Comparison of ENCODE assay signal across 22 mouse cellular contexts in the genomic region with DNA sequence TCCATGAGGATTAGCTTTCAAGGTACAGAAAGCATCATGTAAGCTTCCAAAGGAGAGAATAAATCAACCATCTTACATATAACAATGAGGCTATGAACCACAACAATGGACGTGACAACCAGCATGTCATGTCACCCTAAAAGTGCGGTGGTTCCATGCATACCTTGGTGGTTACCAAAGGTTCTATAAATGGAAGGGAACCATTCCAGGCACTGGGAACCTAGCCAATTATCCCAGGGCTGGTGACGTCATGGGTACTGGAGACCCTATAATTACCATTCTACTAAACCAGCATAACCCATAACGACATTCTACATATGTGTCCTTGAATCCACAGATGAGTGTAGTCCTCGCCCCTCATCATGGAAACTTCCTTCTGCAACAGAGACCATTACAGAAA.
"Had no signal": no experiment of that assay in that cellular context is flagged by ENCODE, and none has a peak within 500 bp of the region (broad histone marks: within the 10 kb centered on the region; RNA-seq: fewer than 3 reads in every experiment).

No protein-coding gene starts in this region.

- H3K4me3 ChIP-seq: left cerebral cortex, adult 2 months; limb, embryonic 12.5 days; limb, embryonic 15.5 days; lung, embryonic 15.5 days; midbrain, embryonic 15.5 days; neural tube, embryonic 12.5 days; neural tube, embryonic 15.5 days had no signal

- DNase-seq: kidney, postnatal 25 days; layer of hippocampus, postnatal 36 days; left cerebral cortex, postnatal 4 days; liver, postnatal 0 days; lung, postnatal 10 days; lung, postnatal 4 days; right cerebral cortex, adult 18-20 months; right cerebral cortex, postnatal 14 days; right cerebral cortex, postnatal 4 days; thymus, adult 18-20 months; thymus, postnatal 36 days had no signal

- H3K4me2 ChIP-seq: limb, embryonic 12.5 days; limb, embryonic 15.5 days; liver, embryonic 11.5 days; lung, embryonic 15.5 days; midbrain, embryonic 11.5 days; midbrain, embryonic 15.5 days; neural tube, embryonic 12.5 days; neural tube, embryonic 15.5 days had no signal

- H3K9ac ChIP-seq: limb, embryonic 12.5 days; limb, embryonic 15.5 days; liver, embryonic 14.5 days; liver, postnatal 0 days; lung, embryonic 15.5 days; midbrain, embryonic 15.5 days; neural tube, embryonic 12.5 days; neural tube, embryonic 15.5 days had no signal

- H3K4me1 ChIP-seq: limb, embryonic 12.5 days; lung, embryonic 15.5 days; neural tube, embryonic 12.5 days had no signal

- H3K9me3 ChIP-seq: limb, embryonic 12.5 days; limb, embryonic 15.5 days; lung, embryonic 15.5 days; midbrain, embryonic 15.5 days; neural tube, embryonic 12.5 days; neural tube, embryonic 15.5 days had no signal

- H3K36me3 ChIP-seq: limb, embryonic 12.5 days; limb, embryonic 15.5 days; lung, embryonic 15.5 days; midbrain, embryonic 15.5 days; neural tube, embryonic 12.5 days; neural tube, embryonic 15.5 days had no signal

- H3K27me3 ChIP-seq: limb, embryonic 12.5 days; limb, embryonic 15.5 days; lung, embryonic 15.5 days; midbrain, embryonic 15.5 days; neural tube, embryonic 12.5 days; neural tube, embryonic 15.5 days had no signal

- ATAC-seq: liver, postnatal 0 days; midbrain, embryonic 15.5 days had no signal

- H3K27ac ChIP-seq: kidney, postnatal 0 days; left cerebral cortex, adult 2 months; limb, embryonic 12.5 days; limb, embryonic 15.5 days; liver, embryonic 14.5 days; lung, embryonic 15.5 days; midbrain, embryonic 15.5 days; neural tube, embryonic 12.5 days; neural tube, embryonic 15.5 days had no signal
